Mouse (Mus musculus) kidney, embryonic 15.5 days (tissue): ENCODE measurements around the gene Rhbdl3. TPM values are rescaled to one million over a fixed set of nuclear protein-coding genes. Genes with fewer than 3 reads are reported as not detected.

Experiments
- ATAC-seq: fragments of 200-750 bp; cut with Nextera tagmentation; replicated peaks from 2 replicates; pipeline ENCODE4 v1.8.0; 2017; ENCODE audit warnings: moderate TSS enrichment; ENCODE audit not compliant: low FRiP score
- H3K27ac ChIP-seq: fragments of 300-500 bp; sonication (generic); 2 replicates; pipeline ENCODE4 v1.5.1; 2015; ENCODE audit warnings: mild to moderate bottlenecking, inconsistent platforms
- H3K27me3 ChIP-seq: fragments of 300-500 bp; sonication (generic); 2 replicates; pipeline ENCODE4 v1.6.1; 2015; ENCODE audit warnings: inconsistent platforms
- H3K36me3 ChIP-seq: fragments of 300-500 bp; sonication (generic); 2 replicates; pipeline ENCODE4 v1.6.1; 2015; ENCODE audit warnings: inconsistent platforms
- H3K4me1 ChIP-seq: fragments of 300-500 bp; sonication (generic); 2 replicates; pipeline ENCODE4 v1.6.1; 2015; ENCODE audit warnings: inconsistent platforms
- H3K4me2 ChIP-seq: fragments of 300-500 bp; sonication (generic); 2 replicates; pipeline ENCODE4 v1.6.1; 2015; ENCODE audit warnings: moderate library complexity, mild to moderate bottlenecking, inconsistent platforms
- H3K4me3 ChIP-seq: fragments of 300-500 bp; sonication (generic); replicated peaks from 2 replicates; pipeline ENCODE4 v1.5.1; 2015; ENCODE audit warnings: mild to moderate bottlenecking, inconsistent platforms
- H3K9ac ChIP-seq: fragments of 300-500 bp; sonication (generic); 2 replicates; pipeline ENCODE4 v1.6.1; 2015; ENCODE audit warnings: mild to moderate bottlenecking, inconsistent platforms
- H3K9me3 ChIP-seq: fragments of 300-500 bp; sonication (generic); replicated peaks from 2 replicates; pipeline ENCODE4 v1.6.1; 2016; ENCODE audit warnings: inconsistent platforms
- WGBS: fragments of 180-500 bp; shearing (Covaris S2); methylation state at CpG from one replicate; pipeline ENCODE4 v1.1.7; 2015; ENCODE audit warnings: mixed read lengths; 5-methylcytosine and 5-hydroxymethylcytosine counted together
- polyA plus RNA-seq: library from polyadenylated mRNA; unstranded; fragments of >200 nt; fragmentation: Nextera tagmentation; extraction: Ambion mirVana; gene quantifications from 2 replicates; pipeline ENCODE4 v1.2.1, GENCODE M21; 2015

Rhbdl3 gene
- 2.5 and 2.9 TPM in 2 replicates for polyA plus RNA-seq

DNA sequence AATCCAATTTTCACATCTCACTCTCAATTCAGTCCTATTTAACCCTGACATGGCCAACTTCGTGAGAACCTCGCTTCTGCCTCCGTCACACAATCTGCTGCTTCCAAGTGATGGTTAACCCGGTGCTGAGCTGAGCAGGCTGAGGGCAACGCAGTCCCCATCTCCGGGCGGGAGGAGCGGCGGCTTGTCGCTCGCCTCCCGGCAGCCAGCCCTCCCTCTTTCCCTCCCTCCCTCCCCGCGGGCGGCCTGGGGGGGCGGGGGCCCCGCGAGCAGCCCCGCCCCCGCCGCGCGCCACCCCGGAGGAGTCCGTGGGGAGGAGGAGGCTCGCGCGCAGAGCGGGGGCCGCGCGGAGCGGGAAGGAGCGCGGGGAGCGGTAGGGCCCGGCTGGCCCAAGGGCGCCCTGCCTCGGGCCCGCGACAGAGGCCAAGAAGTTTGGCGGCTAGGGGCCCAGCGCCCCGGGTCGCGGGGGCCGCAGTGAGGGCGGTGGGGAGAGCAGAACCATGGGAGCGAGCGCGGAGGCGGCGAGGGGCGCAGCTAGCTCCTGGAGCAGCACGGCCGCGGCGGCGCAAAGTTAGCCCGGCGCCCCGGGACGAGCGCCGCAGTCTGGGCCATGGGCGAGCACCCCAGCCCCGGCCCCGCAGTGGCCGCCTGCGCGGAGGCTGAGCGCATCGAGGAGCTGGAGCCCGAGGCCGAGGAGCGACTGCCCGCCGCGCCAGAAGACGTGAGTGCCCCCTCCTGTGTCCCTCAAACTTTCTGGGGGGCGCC, at the start of gene Rhbdl3:
TSS of gene Rhbdl3 (plus strand) at position 362 of the 765 bp plus-strand sequence.
- peaks cover 71% of the 10 kb centered on the region for H3K27me3 ChIP-seq
- no peak within 1 kb of the TSS for H3K27ac ChIP-seq

DNA sequence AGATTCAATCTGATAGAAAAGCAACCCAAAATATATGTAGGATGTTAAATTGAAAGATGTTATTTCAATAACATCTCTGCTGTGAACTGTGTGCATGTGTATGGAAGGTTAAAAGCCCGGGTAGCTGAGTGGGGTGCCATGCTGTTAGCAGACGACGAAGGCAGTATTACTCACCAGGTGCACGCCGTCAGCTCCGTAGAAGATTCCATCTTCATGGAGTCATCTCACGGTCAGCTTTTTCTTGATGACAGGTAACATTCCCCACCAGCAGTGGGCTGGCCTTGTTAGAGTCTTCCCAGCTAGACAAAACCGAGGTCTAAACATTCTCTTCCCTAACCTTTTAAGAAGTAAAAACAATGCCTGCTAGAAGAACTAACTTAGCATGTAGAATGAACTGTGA, 36.6 kb upstream of the Rhbdl3 start:
- Histone ChIP-seq H3K4me1 (no peaks in the 10 kb centered on the region), H3K27ac (no peak overlapping the region), H3K9ac (no peak overlapping the region), H3K27me3 (no peaks in the 10 kb centered on the region), H3K4me2 (no peak overlapping the region), H3K36me3 (peaks cover 85% of the 10 kb centered on the region), H3K9me3 (no peaks in the 10 kb centered on the region), H3K4me3 (no peak overlapping the region)
- no peak for ATAC-seq
- WGBS = 94% methylated on average over 8 of the region's 8 CpGs

More for the DNA sequence above, at the start of gene Rhbdl3:
- peak; percentile 63 for ATAC-seq
- H3K4me3 ChIP-seq = peak within 1 kb of the TSS; percentile 64
- H3K36me3 ChIP-seq = no peaks in the 10 kb centered on the region
- peak within 1 kb of the TSS; percentile 100 for H3K4me2 ChIP-seq
- H3K4me1 ChIP-seq = peaks cover 47% of the 10 kb centered on the region
- under 1% methylated on average over 80 of the region's 81 CpGs for WGBS
- peak within 1 kb of the TSS; percentile 47 for H3K9ac ChIP-seq
- no peaks in the 10 kb centered on the region for H3K9me3 ChIP-seq

DNA sequence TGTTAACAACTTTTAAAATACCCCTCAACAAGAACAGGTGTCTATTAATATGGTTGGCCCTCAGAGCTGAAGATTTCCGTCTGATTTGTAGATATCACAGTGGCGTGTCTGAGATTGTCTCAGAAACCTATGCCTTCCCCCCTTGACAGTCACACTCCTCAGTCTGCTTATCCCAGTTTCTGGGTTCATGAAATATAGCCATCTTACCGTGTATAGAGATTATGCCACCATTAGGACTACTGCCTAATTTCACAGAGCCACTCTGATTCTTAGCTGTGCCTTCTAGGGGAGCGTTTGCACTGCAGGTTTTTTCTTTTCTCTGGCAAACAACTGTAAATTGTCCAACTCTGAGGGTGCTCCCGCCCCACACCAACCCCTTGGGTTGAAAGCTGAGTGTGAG, 29.6 kb upstream of the Rhbdl3 start:
- 80% methylated on average over 5 of the region's 5 CpGs for WGBS
- H3K9ac ChIP-seq = no peak overlapping the region
- no peak overlapping the region for H3K4me2 ChIP-seq
- no peak for ATAC-seq
- no peaks in the 10 kb centered on the region for H3K27me3 ChIP-seq
- no peaks in the 10 kb centered on the region for H3K4me1 ChIP-seq
- no peak overlapping the region for H3K27ac ChIP-seq
- H3K4me3 ChIP-seq = no peak overlapping the region
- H3K36me3 ChIP-seq = peaks cover 24% of the 10 kb centered on the region
- no peaks in the 10 kb centered on the region for H3K9me3 ChIP-seq

DNA sequence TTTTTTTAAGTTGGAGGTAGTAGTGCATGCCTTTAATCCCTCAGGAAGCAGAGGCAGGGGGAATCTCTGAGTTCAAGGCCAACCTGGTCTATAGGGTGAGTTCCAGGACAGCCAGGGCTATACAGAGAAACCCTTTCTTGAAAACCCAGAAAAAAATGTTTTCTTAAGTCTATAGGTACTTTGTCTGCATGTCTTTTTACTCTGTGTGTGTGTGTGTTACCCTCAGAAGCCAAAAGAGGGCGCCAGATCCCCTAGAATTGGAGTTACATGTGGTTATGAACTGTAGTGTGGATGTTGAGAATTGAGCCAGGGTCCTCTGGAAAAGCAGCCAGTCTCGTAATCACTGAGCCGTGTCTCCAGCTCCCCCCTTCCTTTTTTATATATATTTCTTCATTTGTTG, 25.7 kb upstream of the Rhbdl3 start:
- Histone ChIP-seq H3K4me2 (no peak overlapping the region), H3K9ac (no peak overlapping the region), H3K4me3 (no peak overlapping the region), H3K27me3 (no peaks in the 10 kb centered on the region), H3K9me3 (no peaks in the 10 kb centered on the region), H3K36me3 (no peaks in the 10 kb centered on the region), H3K4me1 (no peaks in the 10 kb centered on the region), H3K27ac (no peak overlapping the region)
- ATAC-seq = no peak
- 69% methylated on average over 3 of the region's 3 CpGs for WGBS

DNA sequence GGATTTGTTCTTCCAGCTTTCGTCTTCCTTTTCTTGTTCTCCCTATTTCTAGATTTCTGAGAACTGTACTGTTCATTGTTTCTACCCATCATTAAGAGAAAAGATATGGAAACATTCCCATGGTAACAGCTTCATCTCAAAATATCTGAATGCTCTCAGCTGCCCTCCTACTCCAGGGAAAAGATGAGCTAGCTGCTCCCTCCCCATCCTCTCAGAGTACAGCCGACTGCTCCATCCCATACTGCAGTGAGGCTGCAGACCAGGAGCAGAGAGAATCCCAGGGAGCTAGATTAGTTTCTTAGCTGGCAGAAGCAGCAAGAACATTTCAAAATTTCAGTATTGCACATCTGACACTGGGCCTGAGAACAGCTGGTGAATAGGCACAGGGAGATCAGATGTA, 22.7 kb upstream of the Rhbdl3 start:
- ATAC-seq = no peak
- Histone ChIP-seq H3K27ac (no peak overlapping the region), H3K4me3 (no peak overlapping the region), H3K4me1 (no peaks in the 10 kb centered on the region), H3K9me3 (no peaks in the 10 kb centered on the region), H3K36me3 (no peaks in the 10 kb centered on the region), H3K27me3 (no peaks in the 10 kb centered on the region), H3K9ac (no peak overlapping the region), H3K4me2 (no peak overlapping the region)
- WGBS = 56% methylated on average over 2 of the region's 2 CpGs

DNA sequence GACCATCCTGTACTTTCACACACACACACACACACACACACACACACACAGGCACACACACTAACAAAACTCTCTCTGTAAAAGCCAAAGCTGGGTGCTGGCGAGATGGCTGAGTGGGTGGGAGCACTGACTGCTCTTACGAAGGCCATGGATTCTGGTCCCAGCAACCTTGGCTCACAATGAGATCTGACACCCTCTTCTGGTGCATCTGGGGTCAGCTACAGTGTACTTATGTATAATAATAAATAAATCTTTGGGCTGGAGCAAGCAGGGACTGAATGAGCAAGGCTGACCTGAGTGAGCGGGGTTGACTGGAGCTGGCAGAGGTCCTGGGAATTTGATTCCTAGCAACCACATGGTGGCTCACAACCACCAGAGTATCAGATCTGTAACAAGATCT, 16.9 kb upstream of the Rhbdl3 start:
- Histone ChIP-seq H3K4me1 (0 out of 2 replicates have a peak, but pooled peaks cover 4% of the 10 kb centered on the region), H3K27ac (no peak overlapping the region), H3K4me2 (no peak overlapping the region), H3K9ac (no peak overlapping the region), H3K4me3 (no peak overlapping the region), H3K9me3 (no peaks in the 10 kb centered on the region), H3K27me3 (no peaks in the 10 kb centered on the region), H3K36me3 (no peaks in the 10 kb centered on the region)
- 44% methylated on average over 3 of the region's 3 CpGs for WGBS
- ATAC-seq = no peak

DNA sequence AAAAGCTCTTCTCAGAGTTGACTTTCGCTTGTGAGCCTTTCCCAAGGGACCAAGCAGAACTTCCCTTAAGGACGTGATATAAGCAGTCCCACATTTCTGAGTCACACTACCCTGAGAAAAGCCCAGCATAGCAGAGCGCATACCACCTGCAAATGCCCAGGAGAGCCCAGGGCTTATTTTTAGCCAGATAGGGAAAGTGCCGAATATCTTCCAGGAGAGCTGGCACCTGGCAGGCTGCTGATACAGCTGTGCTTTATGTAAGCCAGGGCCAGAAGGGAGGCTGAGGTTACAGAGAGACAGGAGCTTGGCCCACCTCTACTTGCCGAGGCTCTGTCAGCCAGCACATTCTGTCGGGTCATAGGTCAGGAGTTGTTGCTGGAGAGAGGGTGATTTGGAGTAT, 16.1 kb upstream of the Rhbdl3 start:
- ATAC-seq = no peak
- H3K9ac ChIP-seq = no peak overlapping the region
- H3K27ac ChIP-seq = no peak overlapping the region
- WGBS = 41% methylated on average over 6 of the region's 6 CpGs
- H3K9me3 ChIP-seq = no peaks in the 10 kb centered on the region
- no peaks in the 10 kb centered on the region for H3K27me3 ChIP-seq
- H3K4me2 ChIP-seq = no peak overlapping the region
- H3K4me1 ChIP-seq = peaks cover 9% of the 10 kb centered on the region
- no peak overlapping the region for H3K4me3 ChIP-seq
- H3K36me3 ChIP-seq = no peaks in the 10 kb centered on the region

DNA sequence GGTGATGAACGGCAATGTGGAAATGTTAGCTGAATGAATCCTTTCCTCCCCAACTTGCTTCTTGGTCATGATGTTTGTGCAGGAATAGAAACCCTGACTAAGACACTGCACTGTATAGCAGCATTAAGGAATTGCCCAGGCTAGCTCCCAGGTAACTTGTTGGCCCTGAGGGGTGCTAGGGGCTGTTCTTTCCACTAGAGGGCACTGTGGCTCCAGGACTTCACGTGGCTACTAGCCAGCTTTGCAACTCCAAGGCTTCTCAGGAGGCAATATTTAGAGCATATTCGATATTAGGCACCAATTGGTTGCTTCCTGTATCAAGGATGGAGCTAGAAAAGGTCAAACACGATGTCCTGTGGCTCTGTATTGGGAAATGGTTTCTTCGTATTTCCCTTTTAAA, 13.6 kb upstream of the Rhbdl3 start:
- no peak overlapping the region for H3K4me2 ChIP-seq
- no peak for ATAC-seq
- H3K4me1 ChIP-seq = peaks cover 21% of the 10 kb centered on the region
- H3K27ac ChIP-seq = no peak overlapping the region
- no peak overlapping the region for H3K9ac ChIP-seq
- WGBS = 19% methylated on average over 5 of the region's 5 CpGs
- no peak overlapping the region for H3K4me3 ChIP-seq
- H3K27me3 ChIP-seq = no peaks in the 10 kb centered on the region
- no peaks in the 10 kb centered on the region for H3K36me3 ChIP-seq
- 0 out of 2 replicates have a peak, but pooled peaks cover 3% of the 10 kb centered on the region for H3K9me3 ChIP-seq

DNA sequence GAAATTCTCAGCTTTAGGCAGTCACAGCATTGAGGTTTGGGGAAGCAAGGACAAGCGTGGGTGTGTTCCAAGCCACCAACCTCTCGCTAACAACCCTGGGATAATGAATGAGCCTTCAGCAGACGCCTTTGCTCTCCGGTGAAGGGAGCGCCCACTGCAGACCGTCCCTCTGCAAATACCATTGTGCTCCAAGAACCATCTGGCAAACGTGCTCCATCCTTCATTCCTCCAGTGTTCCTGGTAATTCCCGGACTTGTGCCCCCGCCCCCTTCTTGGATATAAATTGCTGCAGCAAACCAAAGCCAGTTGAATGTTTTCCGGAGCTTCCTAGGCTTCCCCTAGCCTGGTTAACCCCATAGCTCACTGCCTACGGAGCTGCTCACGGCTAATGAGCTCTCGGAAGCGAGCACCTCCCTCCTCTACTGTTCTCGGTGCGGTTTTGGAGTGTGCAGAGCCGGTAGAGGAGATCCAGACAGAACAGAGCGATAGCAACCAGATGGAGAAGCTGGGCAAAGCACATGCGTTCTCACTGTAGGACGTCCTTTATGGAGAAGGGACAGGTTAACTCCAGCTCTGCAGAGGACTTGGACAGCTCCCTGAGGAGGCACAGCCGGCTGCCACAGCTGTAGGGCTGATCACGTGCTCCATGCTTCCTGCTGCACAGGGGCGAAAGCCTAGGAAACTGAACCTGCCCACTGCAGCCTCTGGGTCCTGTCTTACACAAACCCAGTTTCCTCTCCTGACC, 10.8 kb upstream of the Rhbdl3 start:
- H3K4me2 ChIP-seq = peak overlapping the region; percentile 67
- peaks cover under 1% of the 10 kb centered on the region; the same call in 1 of the 2 replicates for H3K27me3 ChIP-seq
- under 1% methylated on average over 23 of the region's 23 CpGs for WGBS
- no peaks in the 10 kb centered on the region for H3K36me3 ChIP-seq
- H3K4me1 ChIP-seq = peaks cover 21% of the 10 kb centered on the region
- peak; percentile 88 for ATAC-seq
- H3K4me3 ChIP-seq = peak overlapping the region; percentile 29
- no peak overlapping the region for H3K9ac ChIP-seq
- peak overlapping the region; percentile 71 for H3K27ac ChIP-seq
- H3K9me3 ChIP-seq = 0 out of 2 replicates have a peak, but pooled peaks cover 3% of the 10 kb centered on the region

DNA sequence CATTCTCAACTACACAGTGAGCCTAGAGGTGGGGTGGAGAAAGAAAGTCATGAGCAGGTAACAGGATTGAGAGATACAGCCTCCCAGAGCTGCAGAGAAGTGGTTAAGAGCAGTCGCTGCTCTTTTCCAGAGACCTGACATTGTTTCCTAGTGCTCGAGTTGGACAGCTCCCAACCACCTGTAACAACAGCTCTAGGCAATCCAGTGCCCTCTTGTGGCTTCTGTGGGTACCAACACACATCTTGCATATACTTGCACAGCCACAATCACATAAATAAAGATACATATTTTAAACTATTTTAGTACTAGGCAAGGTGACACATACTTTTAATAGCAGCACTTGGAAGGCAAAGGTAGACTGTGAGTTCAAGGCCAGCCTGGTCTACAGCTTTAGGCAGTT, 9.7 kb upstream of the Rhbdl3 start:
- H3K9ac ChIP-seq = no peak overlapping the region
- no peak for ATAC-seq
- H3K4me2 ChIP-seq = no peak overlapping the region
- H3K9me3 ChIP-seq = 0 out of 2 replicates have a peak, but pooled peaks cover 3% of the 10 kb centered on the region
- no peaks in the 10 kb centered on the region for H3K36me3 ChIP-seq
- H3K4me3 ChIP-seq = no peak overlapping the region
- H3K4me1 ChIP-seq = peaks cover 32% of the 10 kb centered on the region
- whole genome bisulfite sequencing = 84% methylated on average over 2 of the region's 2 CpGs
- no peak overlapping the region for H3K27ac ChIP-seq
- peaks cover 11% of the 10 kb centered on the region for H3K27me3 ChIP-seq

DNA sequence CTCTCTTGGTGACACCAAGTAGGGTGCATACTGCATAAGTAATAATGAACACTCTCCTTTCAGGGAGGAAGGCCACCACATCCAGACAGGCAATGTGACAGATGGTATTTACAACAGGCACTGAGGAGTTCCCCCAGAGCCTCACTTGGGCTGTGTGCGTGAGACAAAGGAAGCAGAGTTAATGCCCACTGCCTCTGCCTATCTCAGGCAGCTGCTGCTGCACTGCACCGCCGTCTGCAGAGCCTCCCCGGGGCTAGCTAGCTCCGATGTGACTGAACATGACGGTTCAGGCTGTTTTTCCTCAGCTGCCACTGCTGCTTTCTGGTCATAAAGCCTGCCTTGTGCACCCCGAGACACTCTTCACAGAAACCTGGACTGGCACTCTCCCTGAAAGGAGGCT, 8.2 kb upstream of the Rhbdl3 start:
- no peak overlapping the region for H3K4me3 ChIP-seq
- H3K27me3 ChIP-seq = peaks cover 24% of the 10 kb centered on the region
- no peak for ATAC-seq
- no peaks in the 10 kb centered on the region for H3K36me3 ChIP-seq
- no peak overlapping the region for H3K4me2 ChIP-seq
- H3K9ac ChIP-seq = no peak overlapping the region
- 45% methylated on average over 7 of the region's 7 CpGs for WGBS
- peaks cover 33% of the 10 kb centered on the region for H3K4me1 ChIP-seq
- no peak overlapping the region for H3K27ac ChIP-seq
- H3K9me3 ChIP-seq = 0 out of 2 replicates have a peak, but pooled peaks cover 3% of the 10 kb centered on the region

DNA sequence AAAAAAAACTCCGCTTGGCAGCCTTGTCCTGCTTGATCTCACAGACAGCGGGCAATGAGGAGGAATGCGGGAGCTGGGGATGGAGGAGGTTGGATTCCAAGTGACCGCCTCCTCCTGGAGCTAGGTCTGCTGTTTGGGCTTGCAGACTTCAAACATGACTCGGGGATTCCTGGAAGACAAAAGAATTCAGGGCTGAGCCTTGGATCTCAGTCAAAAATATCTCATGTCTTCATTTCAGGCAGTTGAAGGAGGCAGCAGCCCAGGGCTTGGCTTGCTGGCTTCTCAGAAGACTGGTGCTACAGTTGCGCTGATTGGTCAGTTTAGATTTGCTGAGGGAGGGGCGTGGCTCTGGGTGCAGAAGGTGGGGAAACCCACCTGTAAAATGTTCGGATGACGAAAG, 5.6 kb upstream of the Rhbdl3 start:
- no peak for ATAC-seq
- no peak overlapping the region for H3K4me3 ChIP-seq
- no peaks in the 10 kb centered on the region for H3K36me3 ChIP-seq
- H3K27me3 ChIP-seq = peaks cover 49% of the 10 kb centered on the region
- H3K9me3 ChIP-seq = 0 out of 2 replicates have a peak, but pooled peaks cover 3% of the 10 kb centered on the region
- WGBS = 12% methylated on average over 9 of the region's 9 CpGs
- no peak overlapping the region for H3K4me2 ChIP-seq
- H3K4me1 ChIP-seq = peaks cover 36% of the 10 kb centered on the region
- H3K27ac ChIP-seq = no peak overlapping the region
- H3K9ac ChIP-seq = no peak overlapping the region
